Mouse (Mus musculus): ENCODE results near the gene Atad3a.

DNA sequence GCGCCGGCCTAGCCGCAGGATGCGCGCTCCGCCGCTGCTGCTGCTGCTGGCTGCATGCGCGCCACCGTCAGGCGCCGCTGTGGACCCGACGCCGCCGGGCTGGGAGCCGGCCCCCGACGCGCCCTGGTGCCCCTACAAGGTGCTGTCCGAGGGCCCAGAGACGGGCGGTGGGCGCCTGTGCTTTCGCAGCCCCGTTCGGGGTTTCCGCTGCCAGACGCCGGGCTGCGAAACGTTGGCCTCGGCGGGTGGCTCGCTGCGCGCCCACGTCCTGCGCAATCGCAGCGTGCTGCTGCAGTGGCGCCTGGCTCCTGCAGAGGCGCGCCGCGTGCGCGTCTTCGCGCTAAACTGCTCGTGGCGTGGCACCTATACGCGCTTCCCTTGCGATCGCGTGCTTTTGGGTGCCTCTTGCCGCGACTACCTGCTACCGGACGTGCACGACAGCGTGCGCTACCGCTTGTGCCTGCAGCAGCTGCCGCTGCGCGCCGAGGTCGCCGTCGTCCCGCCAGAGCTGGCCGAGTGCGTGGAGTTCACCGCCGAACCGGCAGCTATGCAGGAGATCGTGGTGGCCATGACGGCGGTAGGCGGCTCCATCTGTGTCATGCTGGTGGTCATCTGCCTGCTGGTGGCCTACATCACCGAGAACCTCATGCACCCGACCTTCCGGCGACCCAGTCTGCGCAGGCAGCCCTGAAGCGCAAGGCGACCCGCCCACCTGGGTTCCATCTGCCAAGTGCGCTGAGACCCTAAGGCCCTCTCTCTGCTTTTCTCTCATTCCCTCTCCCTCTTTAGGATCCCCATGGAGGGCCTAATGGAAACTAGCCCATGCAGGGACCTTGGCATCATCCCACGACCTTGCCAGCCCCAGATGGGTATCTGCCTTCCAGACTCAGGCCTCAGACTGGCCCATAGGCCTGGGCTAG, 66.2 kb downstream of the Atad3a start:
- TF ChIP-seq ZC3H11A (IDR thresholded peaks at IDR 0.05; ENCODE audit: borderline replicate concordance, low read depth, low read length) (no peak), MAFK (IDR thresholded peaks at IDR 0.05; ENCODE audit: insufficient read depth, low read depth, low read length) (no peak), ZNF384 (IDR thresholded peaks at IDR 0.05; ENCODE audit: low read depth, low read length) (no peak), CHD2 (IDR thresholded peaks at IDR 0.05; ENCODE audit: low read depth, low read length) (no peak), HCFC1 (IDR thresholded peaks at IDR 0.05; ENCODE audit: borderline replicate concordance, insufficient read depth, low read length) (no peak)
